Mouse (Mus musculus) urinary bladder, postnatal 36 days (tissue): ENCODE measurements at regions not wholly inside any gene's neighbourhood (a gene's known extent, or its start where the extent isn't known, plus 50 kb on each side); places are given as distances from the start of the nearest gene placed in this dataset.

Source experiments
- DNase-seq, 2 experiments: peaks; one replicate each; pipeline ENCODE4 v3.0.0; 2022; ENCODE audit warnings: low spot score in 2 of 2, mixed read lengths in 1 of 2

DNA sequence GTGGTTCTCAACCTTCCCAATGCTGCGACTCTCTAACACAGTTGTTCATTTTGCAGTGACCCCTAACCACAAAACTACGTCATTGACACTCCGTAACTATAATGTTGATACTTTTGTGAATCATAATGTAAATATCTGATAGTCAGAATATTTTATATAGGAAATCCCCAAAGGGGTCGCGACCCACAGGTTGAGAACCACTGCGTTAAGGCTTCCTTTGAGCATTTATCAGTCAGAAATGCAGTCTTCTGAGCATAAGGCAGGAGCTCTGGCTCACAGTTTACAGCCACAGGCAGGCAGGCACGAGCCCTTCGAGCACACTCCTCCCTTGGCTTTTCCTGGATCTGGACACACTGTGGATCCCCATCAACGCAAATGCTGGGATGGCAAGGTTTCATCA is 57.0 kb downstream of the Nxnl2 start:
- no peak for DNase-seq

DNA sequence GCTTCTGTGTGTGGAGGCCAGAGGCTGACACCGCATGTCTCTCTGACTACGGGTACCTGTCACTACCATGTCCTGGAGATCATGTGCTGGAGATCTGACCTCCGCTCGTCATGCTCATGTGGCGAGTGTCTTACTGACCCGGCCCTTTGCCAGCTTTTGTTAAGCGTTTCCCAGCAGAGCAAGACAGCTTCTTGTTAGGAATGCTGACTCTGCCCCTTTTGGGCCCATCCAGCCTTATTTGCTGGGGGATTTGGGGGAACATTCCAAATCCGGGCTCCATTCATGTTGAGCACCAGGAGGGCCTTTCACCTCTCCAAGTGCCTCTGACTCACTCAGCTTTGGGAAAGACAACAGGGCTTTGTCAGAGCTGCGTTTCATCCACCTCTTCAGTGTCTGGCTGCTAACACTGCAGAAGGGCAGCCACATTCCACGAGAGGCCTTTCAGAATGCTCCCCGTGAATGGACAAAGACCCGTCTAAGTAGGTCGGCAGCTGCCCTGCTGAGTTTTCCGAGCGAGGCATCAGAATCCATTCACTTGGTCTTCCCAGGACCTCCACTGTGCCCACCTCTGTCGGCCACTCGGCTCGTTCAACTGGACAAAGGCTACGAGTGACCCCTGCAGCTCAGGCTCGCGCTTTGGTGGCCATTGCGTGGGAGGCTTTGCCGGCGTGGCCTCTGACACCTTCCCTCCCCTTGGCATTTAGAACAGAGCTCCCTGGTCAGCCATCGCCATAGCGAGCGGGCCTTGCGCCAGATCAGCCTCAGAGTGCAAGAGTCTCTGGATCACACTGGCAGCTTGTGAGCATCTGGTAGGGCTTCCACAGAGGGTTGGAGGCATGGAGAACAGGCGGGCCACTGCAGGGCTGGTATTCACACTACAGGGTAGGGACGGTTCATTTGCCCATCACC is 58.3 kb downstream of the Nxnl2 start:
- DNase-seq = no peak

DNA sequence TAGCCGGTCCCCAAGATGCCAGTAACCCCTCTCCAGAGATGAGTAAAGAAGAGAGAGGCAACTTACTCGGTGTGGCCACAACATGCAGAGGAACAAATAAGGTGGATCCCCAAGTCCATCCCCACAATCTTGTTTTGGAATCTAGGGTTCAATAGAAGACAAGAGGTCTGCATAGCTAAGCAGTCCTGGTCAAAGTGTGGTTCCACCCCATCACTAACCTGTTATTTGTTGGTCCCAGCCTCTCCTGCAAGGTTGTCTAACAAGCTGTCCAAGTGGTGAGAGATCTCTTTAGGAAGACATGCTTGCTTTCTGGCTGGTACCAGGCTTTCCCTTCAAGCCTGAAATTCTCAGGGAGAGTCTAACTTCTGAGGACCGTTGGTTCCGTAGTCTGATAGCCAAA is 59.0 kb downstream of the Nxnl2 start:
- no peak for DNase-seq

GRCm38 (mm10) chr13:51231586-51231985 is 60.8 kb downstream of the Nxnl2 start:
- no peak for DNase-seq

- no peak for DNase-seq
These were observed 76.6 kb downstream of the Nxnl2 start for GRCm38 (mm10) chr13:51247378-51247777.

GRCm38 (mm10) chr13:51253371-51253770 is 82.5 kb downstream of the Nxnl2 start:
- DNase-seq = no peak

GRCm38 (mm10) chr13:51255688-51256087 is 84.9 kb downstream of the Nxnl2 start:
- DNase-seq = no peak

GRCm38 (mm10) chr13:51258752-51259721 is 88.2 kb downstream of the Nxnl2 start:
- no peak for DNase-seq

DNA sequence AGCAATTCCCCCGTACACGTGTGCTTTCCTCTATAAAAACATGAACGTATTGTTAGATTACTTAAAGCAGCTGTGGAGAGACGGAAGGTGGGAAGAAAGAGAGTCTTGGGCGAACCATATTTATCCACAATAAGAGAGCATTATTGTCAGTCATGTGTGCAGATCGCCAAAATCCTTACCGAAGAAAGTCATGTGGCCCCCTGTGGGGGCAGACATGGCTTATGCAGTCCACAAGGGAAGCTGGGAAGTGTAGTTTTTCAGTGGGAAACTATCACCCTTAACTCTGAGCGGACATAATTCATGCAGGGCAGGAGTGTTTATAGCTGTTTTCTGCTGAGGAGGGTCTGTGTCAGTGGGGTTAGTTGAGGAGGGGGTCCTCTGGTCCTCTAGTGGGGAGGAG is 90.8 kb downstream of the Nxnl2 start:
- no peak for DNase-seq

DNA sequence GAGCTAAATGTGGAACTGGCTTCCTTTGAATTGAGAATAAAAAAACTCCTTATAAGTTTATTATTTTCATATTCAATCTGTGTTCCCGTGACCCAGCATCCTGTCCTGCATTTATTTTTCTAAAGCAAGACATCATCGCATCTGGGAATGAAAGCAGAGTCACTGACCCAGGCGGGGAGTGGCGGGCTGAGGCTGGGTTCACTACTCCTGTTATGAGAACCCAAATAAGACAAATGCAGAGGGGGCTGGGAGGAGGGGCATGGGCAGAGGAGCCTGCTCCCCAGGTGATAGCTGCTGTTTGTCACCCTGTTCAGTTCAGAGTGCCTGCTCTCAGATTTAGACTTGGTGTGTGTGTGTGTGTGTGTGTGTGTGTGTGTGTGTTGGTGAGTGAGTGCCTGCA is 102.0 kb downstream of the Nxnl2 start:
- no peak for DNase-seq

DNA sequence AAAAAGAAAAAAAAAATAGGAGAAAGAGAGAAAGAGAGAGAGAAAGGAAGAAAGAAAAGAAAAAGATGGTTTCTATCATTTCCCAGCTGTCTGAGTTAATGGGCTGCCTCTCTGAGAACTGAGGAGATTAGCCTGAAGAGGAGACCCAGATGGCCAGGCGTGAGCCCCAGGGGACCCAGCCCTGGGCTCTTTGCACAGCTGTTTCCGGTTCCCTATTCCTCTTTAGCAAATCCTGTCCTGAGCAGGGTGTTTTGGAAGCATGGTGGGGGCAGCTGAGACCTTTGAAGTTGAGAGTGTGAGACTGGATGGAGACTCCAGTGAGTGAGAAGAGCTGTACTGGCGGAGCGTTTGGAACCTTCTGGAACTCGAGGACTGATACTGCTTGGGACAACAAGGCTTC is 103.8 kb downstream of the Nxnl2 start:
- no peak for DNase-seq

GRCm38 (mm10) chr13:51276601-51277000 is 105.8 kb downstream of the Nxnl2 start:
- no peak for DNase-seq

- no peak for DNase-seq
These were observed 106.7 kb downstream of the Nxnl2 start for GRCm38 (mm10) chr13:51277515-51277914.

DNA sequence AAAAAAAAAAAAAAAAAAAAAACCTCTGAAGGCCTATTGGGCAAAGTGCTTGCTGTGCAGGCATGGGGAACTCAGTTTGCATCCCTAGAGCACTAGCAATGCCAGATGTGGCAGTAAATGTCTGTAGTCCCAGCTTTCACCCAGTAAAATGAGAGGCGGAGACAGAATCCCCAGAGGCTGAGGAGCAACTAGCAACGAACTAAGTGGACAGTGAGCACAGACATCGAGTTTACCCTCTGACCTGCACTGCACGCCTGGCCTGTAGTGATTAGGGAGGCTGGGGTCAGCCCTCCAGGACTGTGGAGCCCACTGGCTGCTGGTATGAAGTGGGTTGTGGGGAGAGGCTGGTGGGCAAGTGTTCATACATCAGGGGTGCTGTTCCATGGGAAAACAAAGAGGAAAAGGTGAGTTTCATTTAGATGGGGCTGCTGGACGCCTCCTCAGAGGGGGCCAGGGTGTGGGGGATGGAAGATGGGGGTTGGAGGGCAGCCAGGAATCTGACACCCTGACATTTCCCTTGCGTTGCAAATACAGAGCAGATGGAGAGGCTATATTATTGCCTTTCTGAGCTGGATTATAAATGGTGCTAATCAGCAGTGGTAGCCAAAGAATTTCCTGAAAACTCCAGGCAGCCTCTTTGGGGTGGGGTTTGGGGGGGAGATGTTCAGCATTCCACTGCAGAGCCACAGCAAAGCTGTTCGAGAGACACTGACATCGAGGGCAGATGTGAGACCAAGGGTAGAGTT is 109.0 kb downstream of the Nxnl2 start:
- no peak for DNase-seq

DNA sequence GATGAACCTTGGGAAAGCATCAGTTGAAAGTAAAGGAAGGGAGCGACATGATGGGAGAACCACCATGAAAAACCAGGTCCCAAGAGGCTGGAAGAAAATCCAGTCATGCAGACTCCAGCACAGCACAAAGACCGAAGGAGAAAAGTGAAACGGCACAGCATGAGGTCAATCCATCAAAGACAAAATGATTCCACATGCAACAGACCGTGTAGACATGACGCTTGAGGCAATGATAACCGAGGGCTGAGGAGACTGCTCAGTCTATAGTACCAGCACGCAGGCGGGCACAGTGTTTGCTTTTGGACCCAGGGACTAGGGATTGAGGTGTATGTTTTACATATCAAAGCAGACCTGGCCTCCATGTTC is 109.5 kb downstream of the Nxnl2 start:
- no peak for DNase-seq

GRCm38 (mm10) chr13:51284679-51285078 is 113.9 kb downstream of the Nxnl2 start:
- DNase-seq = no peak

- DNase-seq = no peak
These were observed 118.6 kb downstream of the Nxnl2 start for GRCm38 (mm10) chr13:51289442-51289841.

DNA sequence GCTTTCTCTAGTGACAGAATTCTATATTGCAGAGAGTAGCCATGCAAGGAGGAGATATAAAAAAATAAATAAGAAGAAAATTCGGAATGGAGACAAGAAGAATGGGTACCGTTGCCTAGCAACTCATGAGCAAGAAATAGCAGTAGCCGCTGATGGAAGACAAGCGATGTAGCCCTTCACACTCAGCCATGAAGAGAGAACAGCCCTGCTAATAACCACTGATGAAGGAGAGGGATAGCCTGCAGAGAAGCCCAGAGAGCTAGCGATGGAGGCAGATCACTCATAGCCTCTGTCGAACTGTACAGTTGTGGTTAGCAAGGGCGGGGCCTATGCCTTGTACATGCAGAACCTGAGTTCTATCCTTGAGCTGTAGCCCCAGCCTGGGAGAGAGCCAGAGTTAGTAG is 118.4 kb upstream of the S1pr3 start:
- no peak for DNase-seq

DNA sequence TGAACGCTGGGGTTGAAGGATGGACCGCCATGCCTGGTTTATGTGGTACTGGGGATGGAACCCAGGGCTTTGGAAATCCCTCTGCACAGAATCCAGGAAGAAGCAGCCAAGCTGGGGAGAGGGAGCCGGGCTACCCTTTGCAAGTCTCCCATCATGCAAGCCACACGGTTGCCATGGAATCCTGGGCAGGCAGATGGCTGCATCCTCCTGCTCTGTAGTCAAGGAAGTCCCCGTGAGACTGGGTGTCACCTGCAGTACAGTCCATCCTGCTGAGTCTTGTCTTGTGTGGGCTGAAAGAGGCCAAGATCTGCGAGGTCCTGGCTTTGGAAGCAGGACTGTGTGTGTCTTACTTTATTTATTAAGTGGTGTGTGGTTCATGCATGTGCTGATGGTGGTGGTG is 117.5 kb upstream of the S1pr3 start:
- DNase-seq = no peak

GRCm38 (mm10) chr13:51293047-51293446 is 115.4 kb upstream of the S1pr3 start:
- DNase-seq = no peak

GRCm38 (mm10) chr13:51295872-51296271 is 112.6 kb upstream of the S1pr3 start:
- no peak for DNase-seq
